Mouse (Mus musculus) G1E (cell line): Measurements from ENCODE around the gene Spag6l.

Source experiments
- CTCF ChIP-seq: IDR thresholded peaks from 2 replicates; pipeline ENCODE4 v1.5.1; 2012; ENCODE audit warnings: low read depth, low read length, inconsistent platforms, mixed read lengths
- TAL1 ChIP-seq: conservative IDR thresholded peaks from 2 replicates; pipeline ENCODE4 v1.6.1; 2012; ENCODE audit warnings: low read depth, low read length, inconsistent platforms, mixed read lengths

DNA sequence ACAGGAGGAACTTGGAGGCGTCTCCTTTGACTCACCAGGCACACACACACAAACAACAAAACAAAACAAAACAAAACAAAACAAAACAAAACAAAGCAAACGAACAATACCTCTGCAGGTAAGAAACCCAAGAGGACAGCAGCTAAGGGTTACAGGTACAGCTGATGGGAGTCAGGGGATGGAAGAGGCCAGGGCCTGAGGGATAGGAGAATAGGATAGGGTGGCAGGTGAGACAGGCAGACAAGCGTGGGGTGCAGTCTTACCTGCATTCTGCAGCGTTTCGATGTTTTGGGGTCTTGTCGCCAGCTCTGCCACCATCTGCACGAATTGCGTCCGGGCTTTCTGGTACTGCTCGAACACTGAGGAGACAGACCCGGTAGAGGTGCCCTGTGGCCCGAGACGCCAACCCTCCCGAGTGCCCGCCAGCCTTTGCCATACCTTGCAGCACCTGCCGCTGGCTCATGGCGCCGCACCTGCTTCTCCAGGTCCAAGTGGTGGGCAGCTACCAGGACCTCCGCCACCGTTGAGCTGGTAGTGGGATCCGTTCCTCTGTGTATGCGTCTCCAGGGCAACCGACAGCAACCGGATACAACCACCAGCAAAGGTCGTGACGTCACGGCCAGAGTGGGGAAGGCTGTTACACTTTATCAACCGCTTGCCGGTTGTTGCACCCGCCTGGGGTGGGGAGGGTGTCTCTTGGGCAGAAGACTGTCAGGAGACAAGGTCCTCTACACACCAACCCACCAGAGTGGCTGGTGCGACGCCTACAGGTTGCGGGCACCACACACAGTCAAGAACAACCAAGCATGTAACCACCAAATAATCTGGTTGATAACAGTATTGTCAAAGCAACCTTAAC lies at the start of gene Spag6l:
- TF ChIP-seq CTCF (no peak), TAL1 (no peak)
